Mouse (Mus musculus) small intestine, adult 2 months (tissue): ENCODE data around the gene Map2. TPM values are rescaled to one million over a fixed set of nuclear protein-coding genes. Genes with fewer than 3 reads are reported as not detected.

Source experiments
- H3K27ac ChIP-seq: fragments of 200-500 bp; 2 replicates; pipeline ENCODE4 v1.5.1; 2012; ENCODE audit warnings: low read depth, low read length, control low read depth, inconsistent platforms; ENCODE audit not compliant: insufficient read depth
- H3K27me3 ChIP-seq: fragments of 200-500 bp; 2 replicates; pipeline ENCODE4 v1.6.1; 2012; ENCODE audit warnings: mild to moderate bottlenecking, moderate library complexity, low read length, inconsistent platforms; ENCODE audit not compliant: control insufficient read depth, insufficient read depth
- H3K36me3 ChIP-seq: fragments of 200-500 bp; 2 replicates; pipeline ENCODE4 v1.6.1; 2012; ENCODE audit warnings: mild to moderate bottlenecking, low read length, control low read depth, inconsistent platforms; ENCODE audit not compliant: control insufficient read depth, insufficient read depth
- H3K4me1 ChIP-seq: fragments of 200-500 bp; 2 replicates; pipeline ENCODE4 v1.6.1; 2012; ENCODE audit warnings: low read length, inconsistent platforms, mixed read lengths; ENCODE audit not compliant: control insufficient read depth, insufficient read depth, insufficient read length
- H3K4me3 ChIP-seq: fragments of 200-500 bp; 2 replicates; pipeline ENCODE4 v1.5.1; 2012; ENCODE audit warnings: low read depth, mild to moderate bottlenecking, control low read depth, inconsistent platforms, low read length, moderate library complexity
- CTCF ChIP-seq: fragments of 200-500 bp; IDR thresholded peaks from 2 replicates; pipeline ENCODE4 v1.5.1; 2012; ENCODE audit warnings: low read depth, mild to moderate bottlenecking, control low read depth, inconsistent platforms, low read length, moderate library complexity, mixed read lengths; ENCODE audit not compliant: insufficient replicate concordance, insufficient read length; ENCODE audit errors: extremely low read depth
- POLR2A ChIP-seq: fragments of 200-500 bp; IDR thresholded peaks from 2 replicates; pipeline ENCODE4 v1.6.1; 2012; ENCODE audit warnings: low read depth, mild to moderate bottlenecking, control low read depth, inconsistent platforms, low read length, moderate library complexity
- WGBS: fragments of 180-500 bp; shearing (Covaris S2); methylation state at CpG from one replicate; pipeline ENCODE4 v1.1.7; 2018; 5-methylcytosine and 5-hydroxymethylcytosine counted together
- polyA plus RNA-seq: library from polyadenylated mRNA; depleted of rRNA; stranded (reverse); fragments of >200 nt; gene quantifications from 2 replicates; pipeline ENCODE4 v1.2.3, GENCODE M21; 2012

Map2 gene
- polyA plus RNA-seq, 1 experiment, result 1.3 TPM

DNA sequence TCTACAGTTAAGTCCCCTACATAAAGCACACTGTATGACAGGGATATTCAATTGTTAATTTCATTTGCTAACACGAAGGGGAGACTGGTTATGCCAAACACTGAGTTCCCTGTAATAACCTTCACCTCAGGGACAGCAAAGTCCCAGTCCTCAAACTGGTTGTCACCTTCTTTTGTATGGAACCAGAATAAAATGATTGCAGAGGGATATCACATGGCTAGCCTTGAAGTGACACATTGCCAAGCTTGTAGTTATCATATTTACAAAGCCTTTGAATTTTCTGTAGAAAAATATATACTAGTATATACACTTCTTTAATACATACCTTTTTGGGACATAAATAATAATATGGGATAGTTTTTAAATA is 146.0 kb downstream of the Map2 start:
- no peak for TF ChIP-seq CTCF
- TF ChIP-seq POLR2A, result no peak
- no peak overlapping the region for H3K4me3 ChIP-seq
- WGBS, result 55% methylated on average over 1 of the region's 1 CpGs

DNA sequence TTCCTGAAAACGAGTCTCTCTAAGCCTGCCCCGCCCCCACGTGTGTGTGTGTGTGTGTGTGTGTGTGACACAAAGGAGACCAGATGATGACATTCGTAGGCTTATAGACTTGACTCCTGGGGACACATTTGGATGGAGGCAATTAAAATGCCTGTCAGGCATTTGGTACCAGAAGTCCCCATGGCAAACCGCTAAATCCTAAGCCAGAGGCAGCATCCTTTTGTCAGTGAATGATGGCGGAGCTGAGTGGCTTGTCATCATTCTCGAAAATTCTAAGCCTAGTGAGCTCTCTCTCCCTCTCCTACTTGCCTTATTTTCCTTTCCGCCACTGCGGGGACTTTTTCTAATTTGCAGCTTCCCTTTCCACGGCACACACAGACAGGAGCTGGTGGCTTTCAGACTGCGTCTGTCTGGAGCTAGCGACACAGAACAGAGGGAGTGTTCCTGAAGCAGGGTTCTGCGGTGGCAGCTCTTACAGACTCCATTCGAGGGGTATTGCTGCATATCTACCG is 146.6 kb downstream of the Map2 start:
- Histone ChIP-seq H3K36me3 (no peaks in the 10 kb centered on the region), H3K4me1 (no peaks in the 10 kb centered on the region)
- whole genome bisulfite sequencing, result 74% methylated on average over 15 of the region's 15 CpGs

More for the DNA sequence above, 146.0 kb downstream of the Map2 start:
- Histone ChIP-seq H3K27ac (no peak overlapping the region), H3K36me3 (no peaks in the 10 kb centered on the region), H3K27me3 (no peaks in the 10 kb centered on the region), H3K4me1 (no peaks in the 10 kb centered on the region)

DNA sequence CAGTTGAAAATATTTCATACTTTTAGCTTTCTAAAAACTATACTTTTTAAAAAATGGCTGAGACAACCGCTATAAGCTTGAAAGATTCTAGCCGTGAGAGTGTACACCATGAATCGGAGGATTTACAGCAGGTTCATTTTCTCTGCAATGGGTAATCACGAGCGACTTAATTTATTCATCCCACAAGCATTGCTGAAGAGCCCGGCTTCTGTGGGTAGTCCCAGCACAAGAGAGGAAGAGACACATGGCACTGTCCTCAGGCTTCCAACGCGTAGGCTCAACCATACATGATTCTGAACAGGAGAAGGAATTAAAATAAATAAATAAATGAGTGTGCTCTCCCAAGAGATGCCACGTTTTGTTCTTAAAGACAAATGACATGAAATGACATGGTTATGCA is 148.4 kb downstream of the Map2 start:
- H3K27ac ChIP-seq, result no peak overlapping the region
- WGBS, result 88% methylated on average over 9 of the region's 9 CpGs
- H3K4me1 ChIP-seq, result no peaks in the 10 kb centered on the region
- no peak overlapping the region for H3K4me3 ChIP-seq
- H3K36me3 ChIP-seq, result no peaks in the 10 kb centered on the region
- TF ChIP-seq CTCF, result no peak
- TF ChIP-seq POLR2A, result no peak
- H3K27me3 ChIP-seq, result no peaks in the 10 kb centered on the region

More for the DNA sequence above, 146.6 kb downstream of the Map2 start:
- no peak overlapping the region for H3K27ac ChIP-seq
- no peak overlapping the region for H3K4me3 ChIP-seq
- H3K27me3 ChIP-seq, result no peaks in the 10 kb centered on the region
- TF ChIP-seq CTCF (no peak), POLR2A (no peak)

DNA sequence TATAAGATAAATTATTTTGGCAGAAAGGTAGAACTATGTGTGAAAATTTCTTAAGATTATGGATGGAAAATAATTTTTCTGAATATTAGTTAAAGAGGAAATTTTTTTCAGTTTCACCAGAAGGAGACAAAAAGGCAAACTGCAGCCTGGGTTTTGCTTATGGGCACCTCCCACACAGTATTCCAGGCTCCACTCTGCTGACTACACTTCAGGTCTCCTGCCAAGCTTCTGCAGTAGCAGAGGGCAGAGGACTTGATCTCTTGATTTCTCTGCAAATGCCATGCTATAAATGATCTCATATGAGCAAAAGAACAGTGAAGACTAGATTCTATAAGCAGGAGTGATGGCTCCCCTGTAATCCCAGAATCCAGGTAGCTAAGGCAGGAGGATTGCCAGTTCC is 149.9 kb downstream of the Map2 start:
- H3K4me3 ChIP-seq, result no peak overlapping the region
- H3K27me3 ChIP-seq, result no peaks in the 10 kb centered on the region
- no peaks in the 10 kb centered on the region for H3K4me1 ChIP-seq
- no peak for TF ChIP-seq POLR2A
- no peak for TF ChIP-seq CTCF
- no peaks in the 10 kb centered on the region for H3K36me3 ChIP-seq
- no peak overlapping the region for H3K27ac ChIP-seq

DNA sequence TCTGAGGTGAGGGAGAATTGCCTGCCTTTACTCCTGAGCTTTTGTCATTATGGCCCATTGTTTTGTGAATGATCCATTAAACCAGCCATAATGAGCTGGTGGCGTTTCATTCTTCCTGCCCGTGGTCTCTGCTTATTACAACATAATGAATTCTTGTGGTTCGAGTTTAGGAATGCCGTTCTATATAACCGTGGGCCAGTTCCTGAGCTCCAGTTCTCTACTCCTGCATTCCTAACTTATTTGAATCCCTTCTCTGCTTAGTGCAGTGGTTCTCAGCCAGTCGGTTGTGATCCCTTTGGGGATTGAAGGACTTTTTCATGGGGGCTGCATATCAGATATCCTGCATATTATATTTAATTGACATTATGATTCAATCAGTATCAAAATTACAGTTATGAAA is 153.9 kb downstream of the Map2 start:
- WGBS, result 69% methylated on average over 6 of the region's 6 CpGs
- TF ChIP-seq CTCF (no peak), POLR2A (no peak)
- no peak overlapping the region for H3K27ac ChIP-seq
- no peaks in the 10 kb centered on the region for H3K4me1 ChIP-seq
- H3K4me3 ChIP-seq, result no peak overlapping the region
- no peaks in the 10 kb centered on the region for H3K36me3 ChIP-seq
- H3K27me3 ChIP-seq, result no peaks in the 10 kb centered on the region

DNA sequence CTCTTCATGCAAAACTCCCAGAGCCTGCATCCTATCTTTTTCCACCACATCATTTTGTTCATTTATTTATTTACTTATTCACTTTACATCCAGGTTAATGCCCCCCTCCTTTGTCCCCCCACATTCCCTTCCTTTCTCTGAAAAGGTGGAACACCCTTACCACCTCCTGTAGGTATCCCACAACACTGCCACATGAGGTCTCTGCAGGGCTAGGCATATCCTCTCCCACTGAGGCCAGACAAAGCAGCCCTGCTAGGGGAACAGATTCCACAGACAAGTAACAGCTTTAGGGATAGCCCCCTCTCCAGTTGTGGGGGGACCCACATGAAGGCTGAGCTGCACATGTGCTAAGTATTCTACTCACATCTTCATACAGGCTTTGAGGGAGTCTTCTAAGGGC is 154.5 kb downstream of the Map2 start:
- Histone ChIP-seq H3K4me1 (no peaks in the 10 kb centered on the region), H3K4me3 (no peak overlapping the region), H3K36me3 (no peaks in the 10 kb centered on the region), H3K27me3 (no peaks in the 10 kb centered on the region), H3K27ac (no peak overlapping the region)
- TF ChIP-seq POLR2A (no peak), CTCF (no peak)

DNA sequence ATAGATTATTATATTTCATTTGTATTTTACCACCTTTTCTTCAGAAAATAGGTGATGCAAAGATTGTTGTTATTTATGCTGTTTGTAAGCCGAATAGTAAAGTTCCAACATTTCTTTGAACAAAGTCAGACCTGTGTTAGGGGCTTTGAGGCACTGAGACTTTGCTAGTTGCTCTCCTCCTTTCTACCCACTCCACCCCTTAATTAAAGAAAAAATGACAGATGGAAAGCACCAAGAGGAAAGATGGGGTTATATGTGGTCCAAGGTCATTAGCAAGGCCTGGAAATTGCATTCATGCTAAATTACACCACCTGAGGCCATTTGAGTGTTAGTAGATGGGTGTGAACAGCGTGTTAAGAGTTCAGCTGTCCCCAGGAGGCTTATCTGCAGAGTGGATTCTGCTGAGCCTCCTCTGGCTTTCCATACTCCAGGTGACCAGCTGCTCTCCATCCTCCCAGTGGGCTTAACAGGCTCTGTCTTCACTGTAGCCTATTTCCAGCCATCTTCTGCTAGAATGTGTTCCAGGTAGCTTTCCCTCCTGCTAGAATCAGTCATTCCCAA is 160.7 kb downstream of the Map2 start:
- H3K27me3 ChIP-seq, result no peaks in the 10 kb centered on the region
- TF ChIP-seq CTCF (no peak), POLR2A (no peak)
- 59% methylated on average over 2 of the region's 2 CpGs for WGBS

More for the DNA sequence above, 160.7 kb downstream of the Map2 start:
- Histone ChIP-seq H3K27ac (no peak overlapping the region), H3K4me3 (no peak overlapping the region), H3K4me1 (no peaks in the 10 kb centered on the region), H3K36me3 (no peaks in the 10 kb centered on the region)
